Mouse (Mus musculus): Measurements from ENCODE around the gene Srsf2. TPM values are rescaled to one million over a fixed set of nuclear protein-coding genes. Genes with fewer than 3 reads are reported as not detected.

The Srsf2 gene
- polyA plus RNA-seq, 1 experiment from 2014 or later, result 578 TPM

Other genes with a start within 250 kb of the Srsf2 start
- gene Rhbdf2, start 226.1 kb downstream of the Srsf2 start, polyA plus RNA-seq (2015; fragmentation: Nextera tagmentation; extraction: Ambion mirVana), result 8.2 and 9.3 TPM in 2 replicates
- gene Prcd, start 199.6 kb downstream of the Srsf2 start, polyA plus RNA-seq (2015; fragmentation: Nextera tagmentation; extraction: Ambion mirVana), result 1.1 and 1.6 TPM in 2 replicates
- gene Cygb, start 198.8 kb downstream of the Srsf2 start, polyA plus RNA-seq (2015; fragmentation: Nextera tagmentation; extraction: Ambion mirVana), result 19.6 and 24.8 TPM in 2 replicates
- gene St6galnac1, start 77.6 kb downstream of the Srsf2 start, polyA plus RNA-seq (2015; fragmentation: Nextera tagmentation; extraction: Ambion mirVana), result not detected in 2 replicates
- gene Mxra7, start 25.0 kb downstream of the Srsf2 start, polyA plus RNA-seq (2015; fragmentation: Nextera tagmentation; extraction: Ambion mirVana), result 12.1 and 15.7 TPM in 2 replicates
- gene Mettl23, start 9.8 kb downstream of the Srsf2 start, polyA plus RNA-seq (2015; fragmentation: Nextera tagmentation; extraction: Ambion mirVana), result 51.9 and 58.9 TPM in 2 replicates
- gene Jmjd6, start 9.6 kb downstream of the Srsf2 start, polyA plus RNA-seq (2015; fragmentation: Nextera tagmentation; extraction: Ambion mirVana), result 68.8 and 69.1 TPM in 2 replicates
- gene Mfsd11, start 654 bp downstream of the Srsf2 start, polyA plus RNA-seq (2015; fragmentation: Nextera tagmentation; extraction: Ambion mirVana), result 33.3 and 43.7 TPM in 2 replicates
- gene Mgat5b, start 65.8 kb upstream of the Srsf2 start, polyA plus RNA-seq (2015; fragmentation: Nextera tagmentation; extraction: Ambion mirVana), result 0.50 and 0.67 TPM in 2 replicates

All from stomach, embryonic 16.5 days (tissue).